In the genomic region with DNA sequence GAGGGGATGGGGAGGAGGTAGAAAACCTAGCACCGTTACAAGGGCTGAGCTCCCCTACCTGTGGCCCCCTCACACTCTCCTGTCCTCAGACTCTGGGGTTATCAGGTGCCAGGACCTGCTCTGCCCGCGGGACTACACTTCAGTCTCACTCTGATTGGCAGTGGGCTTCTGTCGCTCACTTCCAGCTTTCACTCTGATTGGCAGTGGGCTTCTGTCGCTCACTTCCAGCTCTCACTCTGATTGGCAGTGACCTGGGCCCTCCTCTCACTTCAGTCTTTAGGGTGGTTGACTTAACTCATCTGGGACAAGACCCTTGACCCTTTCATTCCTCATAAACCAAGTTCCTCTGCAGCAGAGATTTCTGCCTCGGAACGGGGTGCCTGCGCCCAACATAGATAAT, we compare ENCODE assay signal across 19 mouse cellular contexts.
"Had no signal": no experiment of that assay in that cellular context is flagged by ENCODE, and none has a peak within 500 bp of the region (broad histone marks: within the 10 kb centered on the region; RNA-seq: fewer than 3 reads in every experiment).

No protein-coding gene starts in this region.

- H3K36me3 ChIP-seq: midbrain, embryonic 10.5 days; midbrain, embryonic 12.5 days; neural tube, embryonic 15.5 days had no signal

- H3K27ac ChIP-seq: midbrain, embryonic 10.5 days; midbrain, embryonic 12.5 days; neural tube, embryonic 13.5 days; neural tube, embryonic 15.5 days had no signal

- H3K4me1 ChIP-seq: midbrain, embryonic 10.5 days had no signal

- H3K4me2 ChIP-seq: lung, embryonic 14.5 days; midbrain, embryonic 12.5 days; neural tube, embryonic 13.5 days; neural tube, embryonic 15.5 days had no signal

- H3K4me3 ChIP-seq: midbrain, embryonic 10.5 days; midbrain, embryonic 12.5 days; myocyte; neural tube, embryonic 13.5 days; neural tube, embryonic 15.5 days had no signal

- DNase-seq: lung, adult 18-20 months; lung, embryonic 14.5 days; lung, postnatal 10 days; lung, postnatal 4 days; midbrain, embryonic 14.5 days; retina, postnatal 1 day; right cerebral cortex, adult 18-20 months; right cerebral cortex, postnatal 25 days; right cerebral cortex, postnatal 4 days; spleen, adult 18-20 months; thymus, adult 18-20 months; thymus, postnatal 14 days; thymus, postnatal 36 days had no signal

- H3K9ac ChIP-seq: lung, embryonic 14.5 days; midbrain, embryonic 12.5 days; neural tube, embryonic 13.5 days; neural tube, embryonic 15.5 days had no signal

- H3K27me3 ChIP-seq: midbrain, embryonic 12.5 days; neural tube, embryonic 13.5 days; neural tube, embryonic 15.5 days had no signal

- H3K9me3 ChIP-seq: midbrain, embryonic 10.5 days; midbrain, embryonic 12.5 days; neural tube, embryonic 13.5 days; neural tube, embryonic 15.5 days had no signal

- ATAC-seq: midbrain, embryonic 16.5 days had no signal
